Mouse (Mus musculus) induced T-regulatory cell, adult 2 months (primary cell): ENCODE results near the gene Rtp1.
A peak's percentile ranks its signal among the peaks of the same experiment; 100 is the strongest.

ENCODE experiments used
- DNase-seq: peaks from one replicate; pipeline ENCODE4 v3.0.0-alpha.2; 2012; ENCODE audit warnings: low read depth

Rtp1 gene

GRCm38 (mm10) chr16:23428647-23429319 is at the start of gene Rtp1:
Rtp1 (plus strand) TSS chr16:23429133.
- no peak for DNase-seq

GRCm38 (mm10) chr16:23379536-23380230 is 49.2 kb upstream of the Rtp1 start:
- DNase-seq: peak; percentile 63

- DNase-seq: no peak
Measured at GRCm38 (mm10) chr16:23384304-23384703, 44.6 kb upstream of the Rtp1 start.

DNA sequence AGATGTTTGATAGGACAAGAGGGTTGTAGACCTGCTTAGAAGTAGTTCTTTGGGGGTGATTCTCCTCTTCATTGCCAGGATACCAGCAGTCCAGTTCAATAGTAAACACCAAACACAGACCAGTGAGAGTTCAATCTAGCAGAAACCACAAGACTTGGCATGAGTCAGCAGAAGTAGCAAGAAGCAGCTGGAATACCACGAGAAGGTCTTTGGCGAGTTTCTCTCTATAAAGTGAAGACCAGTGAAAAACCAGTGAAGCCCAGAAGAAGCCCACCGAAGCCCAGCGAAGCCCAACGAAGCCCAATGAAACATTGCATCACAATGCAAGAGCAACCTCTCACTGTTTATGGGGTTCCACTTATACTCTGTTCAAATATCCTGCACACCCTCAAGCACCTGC is 31.0 kb upstream of the Rtp1 start:
- DNase-seq: no peak

DNA sequence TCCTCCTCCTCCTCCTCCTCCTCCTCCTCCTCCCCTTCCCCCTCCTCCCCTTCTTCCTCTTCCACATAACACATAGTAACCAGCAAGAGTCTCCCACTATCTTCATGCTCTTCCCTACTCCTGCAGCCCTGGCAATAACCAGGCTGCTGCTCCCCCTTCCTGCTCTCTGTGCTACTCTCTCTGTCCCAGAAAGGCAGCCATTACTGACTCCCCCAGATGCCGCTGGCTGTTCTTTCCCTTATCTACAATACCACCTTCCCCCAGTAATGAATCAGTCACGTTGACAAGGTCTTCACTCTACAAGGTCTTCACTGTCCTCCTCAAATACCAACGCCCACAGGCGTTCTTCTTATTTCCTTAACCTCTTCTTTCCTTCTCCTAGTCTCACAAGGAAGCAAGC is 27.5 kb upstream of the Rtp1 start:
- no peak for DNase-seq

- no peak for DNase-seq
Measured at GRCm38 (mm10) chr16:23401959-23402358, 27.0 kb upstream of the Rtp1 start.

DNA sequence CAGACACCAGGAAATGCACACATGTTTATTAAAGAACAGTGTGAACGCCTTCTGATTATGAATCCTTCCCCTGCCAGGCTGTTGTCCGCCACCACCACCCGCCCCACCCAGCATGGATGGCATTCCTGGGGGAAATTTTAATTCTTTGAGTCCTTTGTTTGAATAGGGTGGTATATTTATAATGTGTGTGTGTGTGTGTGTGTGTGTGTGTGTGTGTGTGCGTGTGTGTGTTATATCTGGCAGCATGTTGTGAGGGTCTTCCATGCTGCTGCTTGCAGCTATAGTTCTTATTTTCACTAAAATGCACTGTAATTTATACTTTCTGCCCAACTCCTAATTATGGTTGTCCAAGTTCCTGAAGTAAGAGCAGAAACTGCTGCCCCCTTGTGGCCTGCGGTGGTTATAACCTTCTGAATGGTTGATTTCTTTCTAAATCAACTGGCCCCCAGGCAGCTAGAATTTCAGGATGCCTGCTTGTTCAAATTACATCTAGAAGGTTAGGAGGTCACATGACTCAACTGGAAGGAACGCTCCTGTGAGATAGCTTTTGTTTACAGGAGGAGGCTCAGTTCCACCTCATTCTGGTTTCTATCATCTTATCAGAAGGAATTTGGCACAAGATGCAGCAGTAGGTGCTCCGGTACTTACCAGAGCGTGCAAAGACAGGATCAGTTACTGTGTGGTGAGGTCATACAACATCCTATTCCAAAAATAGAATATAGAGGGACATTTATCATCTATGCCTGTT is 25.8 kb upstream of the Rtp1 start:
- DNase-seq: peak; percentile 88

DNA sequence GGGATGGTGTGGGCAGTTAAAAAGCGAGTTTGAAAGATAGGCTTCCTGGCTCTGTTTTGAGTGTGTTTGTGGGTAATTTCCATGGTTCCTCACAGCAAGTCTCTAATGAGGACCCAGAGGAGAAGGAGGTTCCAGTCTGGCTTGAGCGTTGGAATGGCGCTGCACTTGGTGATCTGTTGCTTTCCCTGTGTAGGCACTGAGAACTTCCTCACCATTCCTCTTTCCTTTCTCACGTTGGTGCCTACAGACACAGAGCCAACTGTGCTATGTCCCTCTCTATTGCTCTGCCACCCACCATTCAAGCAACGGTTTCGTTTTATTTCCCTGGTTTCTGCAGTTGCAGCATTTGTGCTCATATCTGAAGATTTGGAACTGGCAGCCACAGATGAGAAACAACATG is 16.0 kb upstream of the Rtp1 start:
- no peak for DNase-seq

DNA sequence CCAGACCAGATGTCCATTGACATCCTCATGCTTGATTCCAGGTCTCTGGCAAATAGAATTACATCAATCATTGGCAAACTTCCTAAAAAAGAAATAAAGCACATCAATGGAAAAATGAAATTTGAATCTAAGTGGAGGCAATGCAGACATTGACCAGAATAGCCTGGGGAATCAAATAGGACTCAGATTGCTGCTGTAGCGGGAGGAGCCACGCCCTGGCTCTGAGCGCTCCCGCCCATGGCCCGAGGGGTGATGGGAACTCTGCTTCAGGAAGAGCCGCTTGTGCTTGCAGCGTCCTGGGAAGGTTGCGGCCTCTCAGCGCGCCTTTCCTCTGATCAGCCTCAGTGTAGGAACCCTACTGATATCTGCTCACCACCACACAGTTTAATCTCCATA is 12.7 kb upstream of the Rtp1 start:
- no peak for DNase-seq

DNA sequence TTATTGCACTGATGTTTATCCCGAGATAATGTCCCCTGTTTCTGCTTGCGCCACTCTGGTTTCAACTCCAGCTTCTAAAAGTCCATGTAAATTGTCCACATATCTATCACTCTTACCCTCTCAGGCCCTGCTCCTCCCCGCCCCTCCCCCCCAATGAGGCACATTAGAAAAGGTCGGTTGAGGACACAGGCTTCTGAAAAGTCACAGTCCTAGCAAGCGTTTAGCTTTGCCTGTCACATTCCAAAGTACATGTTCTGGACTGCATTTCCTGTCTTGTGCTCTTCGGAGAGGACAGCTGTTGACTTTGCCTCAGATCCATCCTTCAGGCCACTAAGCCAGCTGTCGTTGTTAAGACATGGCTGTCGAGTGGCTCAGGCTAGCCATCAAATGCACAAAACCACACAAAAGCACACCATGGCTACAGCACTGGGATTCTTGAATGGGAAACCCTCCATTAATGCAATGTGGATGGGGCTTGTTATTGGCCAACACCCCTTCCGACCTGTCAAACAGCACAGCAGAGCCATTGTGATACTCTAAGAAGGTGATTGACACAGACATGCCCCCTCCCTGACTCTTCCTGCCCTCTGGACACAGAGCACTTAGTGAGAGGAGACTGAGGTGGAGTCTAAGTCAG is 12.2 kb upstream of the Rtp1 start:
- DNase-seq: no peak

- DNase-seq: no peak
Measured at GRCm38 (mm10) chr16:23417456-23418240, 11.3 kb upstream of the Rtp1 start.

GRCm38 (mm10) chr16:23419565-23420085 is 9.3 kb upstream of the Rtp1 start:
- no peak for DNase-seq

DNA sequence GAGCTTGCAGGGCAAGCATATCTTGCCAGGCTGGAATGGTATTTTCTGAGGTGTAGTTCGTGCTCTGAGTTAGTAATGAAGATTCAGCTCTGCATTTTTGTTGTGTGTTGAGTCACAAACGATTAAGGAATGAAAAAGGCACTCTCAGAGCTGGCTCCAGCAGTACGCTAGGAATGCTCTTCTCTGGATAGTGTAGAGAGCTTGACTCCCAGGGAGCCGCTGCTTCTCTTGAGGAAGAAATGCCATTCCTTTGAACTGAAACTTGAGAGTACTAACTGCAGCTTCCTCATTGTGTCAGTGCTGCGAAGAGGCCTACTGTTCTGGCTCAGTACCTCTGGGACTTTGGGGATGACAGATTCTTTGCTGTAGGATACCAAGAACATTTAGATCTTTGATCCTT is 5.1 kb upstream of the Rtp1 start:
- no peak for DNase-seq

DNA sequence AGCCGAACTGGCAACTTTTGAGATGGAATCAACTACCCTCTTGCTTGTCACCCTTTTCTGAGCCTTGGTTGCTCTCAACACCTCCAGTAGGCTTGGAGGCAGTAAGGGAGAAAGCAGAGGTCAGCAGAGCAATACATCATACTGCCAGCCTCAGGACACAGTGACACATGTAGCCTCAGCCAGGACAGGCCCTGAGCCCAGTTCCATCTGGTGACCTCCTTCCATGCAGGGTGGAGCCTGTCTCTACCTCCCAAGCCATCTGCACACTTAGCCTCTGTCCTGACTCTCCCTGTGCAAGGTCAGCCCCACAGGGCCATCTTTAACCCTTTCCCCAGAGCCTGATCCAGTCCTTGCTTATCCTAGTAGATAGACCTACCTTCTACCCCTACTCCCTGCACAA is 1.2 kb upstream of the Rtp1 start:
- DNase-seq: no peak

GRCm38 (mm10) chr16:23429991-23430390 is 1.1 kb downstream of the Rtp1 start:
- DNase-seq: no peak

DNA sequence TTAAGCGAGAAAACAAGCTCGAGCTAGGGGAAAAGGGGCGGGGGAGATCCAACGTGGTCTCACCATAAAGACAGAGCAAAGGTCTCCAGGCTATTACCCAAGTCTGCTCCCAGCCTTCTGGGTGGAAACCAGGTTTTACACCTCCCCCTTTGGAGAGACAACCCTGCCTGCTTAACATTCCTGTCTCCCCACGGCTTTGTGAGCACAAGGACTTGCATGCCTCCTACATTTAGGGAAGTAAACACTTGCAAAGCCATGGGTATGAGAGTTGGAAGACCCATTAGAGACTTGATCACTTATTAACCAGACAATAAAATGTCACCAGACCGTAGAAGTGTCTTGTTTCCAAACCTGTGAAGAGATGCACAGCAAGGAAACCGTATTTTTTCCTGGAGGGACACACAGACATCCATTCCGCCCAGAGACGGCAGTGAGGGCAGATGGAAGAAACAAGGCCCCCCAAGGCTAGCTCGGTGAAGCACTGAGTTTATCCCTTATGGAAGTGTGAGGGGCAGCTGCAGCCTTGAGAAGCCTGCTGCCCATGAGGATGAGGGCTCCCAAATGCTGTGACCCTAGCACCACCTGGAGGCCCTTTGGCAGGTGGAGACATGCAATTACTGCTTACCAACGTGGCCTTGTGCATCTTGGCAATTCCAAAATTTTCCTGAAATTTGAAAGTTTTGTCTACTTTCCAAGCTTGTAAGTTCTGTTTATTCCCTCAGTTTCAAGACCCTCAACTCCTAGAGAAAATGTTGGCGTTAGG is 8.7 kb downstream of the Rtp1 start:
- peak; percentile 21 for DNase-seq

DNA sequence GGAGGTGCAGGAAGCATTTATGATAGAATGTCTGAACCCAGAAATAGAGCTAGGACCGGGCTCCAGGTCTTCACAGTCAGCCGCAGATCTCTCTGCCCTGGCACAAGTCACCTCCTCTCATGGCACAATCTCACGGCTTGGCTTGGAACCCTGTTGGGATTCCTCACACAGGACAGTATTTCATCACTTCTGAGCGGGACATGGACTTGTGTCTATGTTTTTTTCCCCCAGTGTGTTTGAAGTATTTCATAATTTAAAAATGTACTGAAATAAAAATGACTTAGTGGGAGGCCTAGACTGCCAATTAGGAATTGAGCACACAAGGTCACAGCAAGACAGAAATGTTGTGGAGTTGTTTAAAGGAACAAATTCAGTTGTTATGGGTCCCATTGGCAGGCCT is 15.3 kb downstream of the Rtp1 start:
- no peak for DNase-seq

DNA sequence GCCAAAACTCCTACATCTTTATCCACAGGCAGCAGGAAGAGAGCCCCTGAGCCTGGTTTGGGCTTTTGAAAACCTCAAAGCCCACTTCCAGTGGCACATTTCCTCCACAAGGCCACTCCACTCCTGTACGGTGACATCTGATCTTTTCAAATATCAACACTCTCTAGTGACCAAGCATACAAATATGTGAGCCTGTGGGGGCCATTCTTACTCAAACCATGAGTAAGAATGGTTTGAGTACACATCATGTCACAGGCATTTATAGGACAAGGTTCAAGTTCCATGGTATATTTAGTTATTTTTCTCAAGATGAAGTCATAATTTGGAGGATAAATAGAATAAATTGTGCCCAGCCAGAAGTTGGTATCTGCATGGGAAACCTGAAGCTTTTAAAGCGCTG is 21.0 kb downstream of the Rtp1 start:
- DNase-seq: no peak

DNA sequence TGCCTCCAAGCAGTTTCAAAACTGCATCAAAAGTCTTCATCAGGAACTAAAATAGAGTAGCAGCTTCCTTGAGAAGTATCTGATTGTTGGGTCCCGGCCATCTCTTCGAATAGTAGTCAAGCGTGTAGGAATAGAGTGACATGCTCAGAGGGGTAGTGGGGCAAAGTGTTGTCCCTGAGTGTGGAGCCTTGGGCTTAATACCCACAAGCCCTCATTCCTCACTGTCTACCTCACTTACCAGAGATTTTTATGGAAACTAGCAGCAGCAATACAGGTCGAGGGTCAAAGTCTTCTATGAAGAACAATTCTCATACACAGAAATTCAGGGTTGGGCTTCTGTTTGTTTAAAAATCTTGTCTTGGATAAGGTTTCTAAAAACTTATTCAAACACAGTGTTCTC is 21.9 kb downstream of the Rtp1 start:
- no peak for DNase-seq

GRCm38 (mm10) chr16:23452476-23452875 is 23.5 kb downstream of the Rtp1 start:
- peak; percentile 52 for DNase-seq

DNA sequence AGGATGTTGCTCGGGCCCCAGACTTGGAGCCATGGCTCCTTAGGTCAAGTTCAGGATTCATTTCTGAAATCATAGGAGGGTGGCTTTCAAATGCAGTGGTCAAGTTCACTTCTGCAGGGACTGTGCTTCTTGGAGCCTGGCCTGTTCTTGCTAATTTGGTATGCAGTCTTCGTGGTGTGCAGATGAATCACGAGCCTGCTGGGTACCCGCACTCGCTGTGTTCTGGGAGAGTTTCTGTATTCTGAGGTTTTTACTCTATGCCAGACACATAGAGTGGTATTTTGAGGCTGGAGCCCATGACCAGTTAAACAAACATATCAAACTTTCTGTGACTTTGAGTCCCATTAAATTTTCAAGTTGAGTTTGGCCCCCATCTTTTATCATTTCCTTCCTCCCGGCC is 25.4 kb downstream of the Rtp1 start:
- no peak for DNase-seq
